Mouse (Mus musculus): ENCODE measurements around the gene Smc5.

Gene Smc5

DNA sequence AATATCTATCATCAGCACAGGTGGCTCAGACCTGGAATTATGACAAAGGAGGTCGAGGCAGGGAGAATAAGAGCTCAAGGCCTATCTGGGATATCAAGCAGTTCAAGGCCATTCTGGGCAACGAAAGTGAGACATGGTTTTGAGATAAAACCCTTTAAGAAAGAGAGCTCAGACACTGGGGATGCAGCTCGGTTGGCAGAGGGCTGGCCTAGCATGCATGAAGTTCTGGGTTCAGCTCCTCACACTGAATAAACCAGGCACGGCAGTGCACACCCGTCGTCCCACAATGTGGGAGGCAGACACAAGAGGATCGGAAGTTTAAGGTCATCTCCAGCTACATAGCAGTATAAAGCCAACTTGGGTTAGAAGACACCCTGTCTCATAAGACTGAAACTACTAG, 84.7 kb downstream of the Smc5 start:
- no peak for DNase-seq

DNA sequence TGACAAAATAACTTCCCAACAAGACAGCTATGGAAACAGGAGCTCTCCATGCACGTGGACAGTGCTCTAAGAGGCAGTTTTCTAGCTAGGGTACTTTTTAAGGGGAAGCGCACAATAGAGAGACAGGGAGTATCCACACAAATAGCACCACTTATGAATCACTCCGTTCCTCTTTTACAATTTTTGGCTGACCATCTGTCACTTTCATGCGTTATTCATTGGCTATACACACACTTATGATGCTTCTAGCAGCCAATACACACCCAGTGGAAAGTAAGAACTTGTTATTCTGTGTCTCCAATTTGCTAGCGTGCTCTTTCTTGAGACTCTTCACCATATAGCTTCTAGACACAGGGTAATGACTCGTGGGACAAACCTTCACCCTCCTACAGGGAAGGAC, 86.0 kb downstream of the Smc5 start:
- DNase-seq = no peak

- DNase-seq = no peak
Measured at GRCm38 (mm10) chr19:23184068-23184467, 89.6 kb downstream of the Smc5 start.

DNA sequence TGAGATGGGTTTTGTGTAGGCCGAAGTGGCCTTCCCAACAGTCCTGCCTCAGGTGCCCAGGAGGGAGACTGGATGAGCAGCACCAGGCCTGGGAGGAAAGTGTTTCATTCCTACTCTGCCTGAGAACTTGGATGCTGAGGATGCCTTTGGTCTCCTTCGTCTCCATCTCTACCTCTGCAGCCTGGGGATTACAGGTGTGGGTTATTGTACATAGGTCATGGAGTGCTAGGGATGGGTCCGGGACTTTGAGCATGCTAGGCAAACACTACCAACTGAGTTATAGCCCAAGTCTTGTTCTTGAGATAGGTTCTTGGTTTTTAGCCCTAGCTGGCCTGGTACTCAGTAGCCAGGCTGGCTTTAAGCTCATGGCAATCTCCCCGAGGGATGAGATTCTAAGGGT, 90.2 kb downstream of the Smc5 start:
- DNase-seq = no peak

GRCm38 (mm10) chr19:23178533-23178932, 95.2 kb downstream of the Smc5 start:
- no peak for DNase-seq

GRCm38 (mm10) chr19:23175511-23175910, 98.2 kb downstream of the Smc5 start:
- DNase-seq = no peak

- DNase-seq = no peak
Measured at GRCm38 (mm10) chr19:23175090-23175489, 98.6 kb downstream of the Smc5 start.

- DNase-seq = no peak
Measured at GRCm38 (mm10) chr19:23171136-23171535, 102.6 kb downstream of the Smc5 start.

DNA sequence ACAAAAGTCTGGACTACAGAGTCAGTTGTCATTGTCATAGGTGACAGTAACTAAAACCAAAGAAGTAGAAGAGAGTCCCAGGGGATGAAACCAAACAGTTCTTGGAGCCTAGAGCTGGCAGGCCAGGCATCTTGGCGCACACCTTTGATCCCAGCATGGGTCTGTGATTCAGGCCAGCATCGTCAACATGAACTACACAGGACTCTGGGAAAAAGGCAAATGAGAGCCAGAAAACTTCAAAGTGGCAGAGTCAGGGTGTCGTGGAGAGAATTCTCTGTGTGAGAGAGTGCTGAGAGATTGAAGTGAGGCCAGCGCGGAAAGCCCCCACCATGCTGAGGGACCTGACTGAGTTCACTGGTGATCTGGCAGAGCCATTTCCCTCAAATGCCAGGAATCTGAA, 103.2 kb downstream of the Smc5 start:
- DNase-seq = no peak

- DNase-seq = no peak
Measured at GRCm38 (mm10) chr19:23169659-23170050, 104.0 kb downstream of the Smc5 start.

DNA sequence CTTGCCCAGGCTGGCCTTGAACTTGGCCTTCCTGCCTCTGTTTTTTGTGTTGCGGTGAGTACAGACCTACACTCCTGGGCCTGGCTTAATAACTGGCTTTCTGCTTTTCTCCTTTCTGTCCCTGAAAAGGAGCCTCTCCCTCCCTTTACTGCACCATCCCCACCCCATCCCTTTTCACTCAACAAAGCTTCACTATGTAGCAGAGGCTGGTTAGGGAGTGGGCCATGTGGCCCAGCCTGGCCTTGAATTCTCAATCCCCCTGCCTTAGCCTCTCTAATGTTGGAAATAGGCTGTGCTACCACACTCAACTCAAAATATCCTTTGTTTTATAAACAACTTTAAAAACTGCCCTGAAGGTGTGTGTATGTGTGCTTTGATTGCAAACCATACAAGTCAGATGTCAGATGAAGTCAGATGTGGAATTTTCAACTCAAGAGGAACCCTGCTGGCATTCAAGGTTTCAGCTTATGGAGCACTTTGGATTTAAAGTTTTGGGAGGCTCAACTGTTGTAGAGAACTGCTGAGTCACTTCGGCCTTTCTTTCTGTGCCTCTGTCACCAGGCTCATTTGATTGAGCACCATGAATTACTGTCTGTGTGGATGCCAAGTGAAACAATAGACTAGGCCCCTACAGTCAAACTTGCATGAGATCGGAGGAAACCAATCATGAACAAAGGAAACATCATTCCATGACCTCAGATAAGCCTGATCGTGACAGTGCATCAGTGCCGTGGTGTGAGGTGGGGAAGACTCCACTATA, 104.6 kb downstream of the Smc5 start:
- DNase-seq = no peak

- DNase-seq = no peak
Measured at GRCm38 (mm10) chr19:23166550-23167284, 107.0 kb downstream of the Smc5 start.

DNA sequence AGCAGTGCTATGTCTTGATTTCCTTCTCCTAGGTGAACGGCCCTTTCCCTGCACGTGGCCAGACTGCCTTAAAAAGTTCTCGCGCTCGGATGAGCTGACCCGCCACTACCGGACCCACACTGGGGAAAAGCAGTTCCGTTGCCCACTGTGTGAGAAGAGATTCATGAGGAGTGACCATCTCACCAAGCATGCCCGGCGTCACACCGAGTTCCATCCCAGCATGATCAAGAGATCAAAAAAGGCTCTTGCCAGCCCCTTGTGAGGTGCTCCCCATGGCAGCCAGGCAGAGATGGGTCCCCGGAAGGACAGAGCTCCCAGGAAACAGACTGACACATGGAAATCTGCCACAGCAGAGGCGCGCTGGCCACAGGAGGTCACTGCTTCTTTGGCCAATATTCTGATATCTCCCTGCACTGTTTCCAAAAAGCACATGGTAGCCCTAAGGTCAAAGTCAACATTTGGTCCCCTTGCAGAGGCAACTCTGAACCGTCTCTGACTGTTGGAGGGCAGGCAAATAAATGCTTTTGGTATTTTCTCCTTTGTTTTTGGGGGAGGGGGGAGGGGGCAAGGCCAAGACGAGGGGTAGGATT, 109.0 kb downstream of the Smc5 start:
- DNase-seq = no peak

GRCm38 (mm10) chr19:23163361-23163760, 110.3 kb downstream of the Smc5 start:
- DNase-seq = no peak

DNA sequence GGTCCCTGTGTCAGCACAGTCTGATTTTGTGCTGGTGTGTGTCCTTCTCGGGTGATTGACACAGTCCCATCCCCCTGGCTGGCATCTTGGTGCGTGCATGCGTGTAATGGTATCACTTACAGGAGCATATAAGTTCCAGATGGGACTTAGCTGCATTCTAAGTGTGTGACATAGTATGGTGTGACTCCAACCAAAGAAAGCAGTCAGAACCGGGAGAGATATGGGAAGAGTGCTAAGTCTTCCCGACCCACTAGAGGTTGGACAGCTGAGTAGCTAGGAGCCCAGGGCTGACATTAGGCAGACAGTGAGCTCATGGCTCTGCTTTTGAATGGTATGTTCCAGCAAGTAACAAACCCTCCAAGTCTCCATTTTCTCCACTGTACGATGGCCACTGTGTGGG, 110.8 kb downstream of the Smc5 start:
- DNase-seq = no peak

GRCm38 (mm10) chr19:23162387-23162809, 111.3 kb downstream of the Smc5 start:
- no peak for DNase-seq

DNA sequence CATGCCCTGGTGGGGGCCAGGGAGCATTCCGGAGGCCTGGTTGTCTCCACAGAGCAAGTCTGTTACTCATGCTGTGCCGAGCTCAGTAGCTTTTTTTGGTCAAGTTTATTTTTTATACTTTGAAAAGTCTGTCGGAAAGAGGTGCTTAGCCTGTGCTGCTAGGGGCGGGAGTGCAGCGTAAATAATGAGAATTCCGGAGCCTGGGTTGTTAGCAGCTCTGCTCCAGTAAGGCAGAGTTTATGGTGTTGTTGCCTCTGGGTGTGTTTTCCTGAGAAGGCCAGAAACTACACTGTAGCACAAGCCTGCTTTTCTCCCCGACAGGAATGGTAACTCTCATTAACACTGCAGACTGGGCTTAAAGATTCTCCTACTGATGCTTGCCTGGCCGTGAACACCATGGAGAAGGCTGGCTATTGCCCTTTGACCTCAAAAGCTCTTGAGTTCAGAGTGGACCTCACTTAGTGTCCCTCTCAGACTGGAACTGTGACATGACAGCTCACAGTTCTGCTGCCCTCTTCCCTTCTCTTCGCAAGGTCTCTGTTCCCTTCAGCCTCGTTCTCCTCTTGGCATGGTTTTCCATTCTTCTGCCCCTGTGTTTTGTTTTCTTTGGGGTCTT, 113.8 kb downstream of the Smc5 start:
- DNase-seq = no peak

All from lung, postnatal 14 days (tissue).